Mouse (Mus musculus) olfactory bulb, adult 2 months (tissue): ENCODE results near the gene Vwa7. TPM values are rescaled to one million over a fixed set of nuclear protein-coding genes. Genes with fewer than 3 reads are reported as not detected.
"Not testable (repeated sequence)": the region's sequence is repeated elsewhere in the genome, so short reads cannot be mapped to it uniquely, and the experiment has no call there.

Source experiments
- H3K27ac ChIP-seq: fragments of 200-500 bp; 2 replicates; pipeline ENCODE4 v1.5.1; 2012; ENCODE audit warnings: low read depth, low read length; ENCODE audit not compliant: insufficient read depth
- H3K4me1 ChIP-seq: fragments of 200-500 bp; 2 replicates; pipeline ENCODE4 v1.6.1; 2012; ENCODE audit warnings: low read length; ENCODE audit not compliant: control insufficient read depth, insufficient read depth
- H3K4me3 ChIP-seq: fragments of 200-500 bp; 2 replicates; pipeline ENCODE4 v1.5.1; 2012; ENCODE audit warnings: mild to moderate bottlenecking, low read depth, low read length, moderate library complexity; ENCODE audit not compliant: insufficient read depth
- CTCF ChIP-seq: fragments of 200-500 bp; IDR thresholded peaks from 2 replicates; pipeline ENCODE4 v1.5.1; 2012; ENCODE audit warnings: low read depth, mild to moderate bottlenecking, low read length, moderate library complexity; ENCODE audit not compliant: insufficient read depth
- POLR2A ChIP-seq: fragments of 200-500 bp; IDR thresholded peaks from 2 replicates; pipeline ENCODE4 v1.6.1; 2012; ENCODE audit warnings: mild to moderate bottlenecking, low read depth, low read length, moderate library complexity; ENCODE audit not compliant: insufficient read depth
- WGBS: fragments of 180-500 bp; shearing (Covaris S2); methylation state at CpG from one replicate; pipeline ENCODE4 v1.1.7; 2018; 5-methylcytosine and 5-hydroxymethylcytosine counted together
- polyA plus RNA-seq: library from polyadenylated mRNA; stranded (reverse); fragments of >200 nt; gene quantifications from 2 replicates; pipeline ENCODE4 v1.2.4, GENCODE M21; 2012; ENCODE audit warnings: low replicate concordance; ENCODE audit not compliant: missing spikeins, insufficient read depth, insufficient read length

The Vwa7 gene
- polyA plus RNA-seq, 1 experiment: not detected

DNA sequence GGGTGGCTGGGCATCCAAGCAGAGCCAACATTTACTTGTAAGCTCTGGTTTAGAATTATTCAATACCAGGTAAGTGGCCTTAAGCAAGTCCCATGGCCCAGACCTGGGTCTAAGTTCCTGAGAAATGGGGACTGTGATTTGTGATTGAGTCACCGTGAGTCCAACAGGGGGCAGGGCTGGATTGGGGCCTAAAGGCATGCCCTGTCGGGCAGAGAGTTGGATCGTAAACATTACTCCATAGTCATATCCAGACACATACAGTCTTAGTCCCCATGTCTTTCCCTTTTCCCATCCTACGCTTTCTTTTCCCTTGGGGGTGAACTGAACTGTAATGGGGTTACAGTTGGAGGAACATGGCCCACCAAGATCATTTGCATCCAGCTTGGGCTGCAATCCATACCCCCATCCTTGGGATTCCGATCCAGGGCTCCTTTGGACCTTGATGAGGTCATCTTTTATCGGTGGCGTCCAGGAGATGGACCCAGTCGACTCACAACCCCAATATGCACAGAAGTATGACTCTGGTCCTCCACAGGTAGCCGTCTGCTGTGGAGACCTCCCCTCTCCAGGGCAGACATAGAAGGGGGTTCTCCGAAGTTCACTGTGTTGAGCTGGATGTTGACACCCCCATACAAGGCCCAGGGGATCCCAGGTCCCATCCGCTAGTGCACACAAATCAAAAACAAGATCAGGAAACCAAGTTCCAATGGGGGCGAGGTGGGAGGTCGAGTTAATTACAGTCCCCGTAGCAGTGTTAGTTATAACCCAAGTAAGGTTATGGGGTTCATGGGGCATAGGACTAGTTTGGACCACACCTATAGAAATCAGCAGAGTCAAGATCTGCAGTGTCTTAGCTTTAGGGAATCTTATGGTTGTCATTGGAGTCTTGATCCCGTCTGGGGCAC, 17.6 kb upstream of the Vwa7 start:
- no peak overlapping the region for H3K27ac ChIP-seq
- H3K4me3 ChIP-seq: no peak overlapping the region
- TF ChIP-seq CTCF (no peak), POLR2A (no peak)
- peaks cover 10% of the 10 kb centered on the region for H3K4me1 ChIP-seq
- WGBS: 91% methylated on average over 15 of the region's 15 CpGs

DNA sequence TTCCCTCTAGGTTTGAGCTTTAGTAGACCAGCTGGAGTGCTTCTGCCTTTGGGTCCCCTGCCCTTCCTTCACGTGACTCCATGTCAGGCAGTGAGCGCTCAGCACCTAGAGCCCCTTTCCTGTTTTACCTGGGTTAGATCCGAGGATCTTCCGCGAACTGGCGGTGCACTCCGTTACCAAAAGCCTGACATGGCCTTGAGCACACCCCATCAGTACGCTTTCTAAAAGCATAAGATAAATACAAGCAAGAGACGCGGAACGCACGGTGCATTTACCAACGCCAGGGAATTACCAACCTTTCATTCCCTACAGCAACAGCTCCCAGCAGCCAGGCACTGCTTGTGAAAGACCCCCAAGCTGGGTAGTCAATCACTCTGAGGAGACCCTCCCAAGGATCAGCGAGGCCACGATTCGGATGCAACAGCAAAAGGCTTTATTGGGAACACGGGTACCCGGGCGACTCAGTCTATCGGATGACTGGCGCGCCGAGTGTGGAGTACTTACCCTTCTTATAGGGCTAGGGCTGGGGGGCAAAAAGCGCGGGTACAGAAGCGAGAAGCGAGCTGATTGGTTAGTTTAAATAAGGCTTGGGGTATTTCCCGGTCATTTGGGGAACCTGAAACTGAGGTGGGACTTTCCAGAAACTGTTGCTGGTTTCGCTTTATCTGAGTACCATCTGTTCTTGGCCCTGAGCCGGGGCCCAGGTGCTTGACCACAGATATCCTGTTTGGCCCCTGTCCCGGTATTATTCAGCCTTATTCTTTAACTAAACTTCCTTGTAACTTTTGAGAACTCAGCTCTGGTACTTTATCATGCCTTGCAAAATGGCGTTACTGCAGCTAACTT, 16.3 kb upstream of the Vwa7 start:
- Histone ChIP-seq H3K4me3 (peak overlapping the region; percentile 84), H3K4me1 (peaks cover 10% of the 10 kb centered on the region)
- 18% methylated on average over 30 of the region's 32 CpGs for WGBS
- not testable (repeated sequence) for H3K27ac ChIP-seq

DNA sequence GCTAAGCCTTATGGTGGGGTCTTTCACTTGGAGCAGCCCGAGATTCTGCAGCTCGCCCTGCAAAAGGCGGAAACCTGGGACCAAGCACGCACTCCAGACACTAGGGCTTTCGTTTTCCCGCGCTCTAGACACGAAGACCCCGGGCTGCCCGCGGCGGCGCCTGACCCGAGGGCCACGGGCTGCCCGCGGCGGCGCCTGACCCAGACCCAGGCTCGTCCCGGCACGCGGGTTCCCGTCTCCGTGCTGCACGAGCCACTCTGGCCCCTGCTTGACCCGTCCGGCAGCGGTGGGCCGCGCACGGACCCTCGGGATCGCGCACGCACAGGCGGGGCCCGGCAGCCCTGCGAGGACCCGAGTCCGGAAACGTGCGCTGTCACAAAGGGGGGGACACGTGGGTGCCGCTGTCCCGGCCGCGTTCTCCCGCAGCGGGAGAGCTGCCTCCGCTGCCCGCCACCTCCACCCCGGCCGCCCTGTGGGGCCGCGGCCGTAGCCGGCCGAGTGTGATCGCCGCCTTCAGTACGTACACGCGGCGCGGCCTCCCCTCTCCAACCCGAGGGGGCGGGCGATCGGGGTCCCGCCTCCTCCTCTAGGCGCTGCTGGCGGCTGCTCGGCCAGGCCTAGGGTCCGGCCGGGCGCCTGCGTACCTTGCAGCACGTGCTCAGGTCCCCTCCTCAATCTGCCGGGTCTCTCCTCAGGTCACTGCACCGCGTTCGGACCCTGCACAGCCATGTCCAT, 15.5 kb upstream of the Vwa7 start, which contains the start of gene Vars:
Gene Vars (plus strand): TSS at position 271 of the 735 bp plus-strand sequence.
- Histone ChIP-seq H3K4me1 (peaks cover 10% of the 10 kb centered on the region), H3K4me3 (peak within 1 kb of the TSS; percentile 84), H3K27ac (peak within 1 kb of the TSS; percentile 59)
- WGBS: under 1% methylated on average over 83 of the region's 83 CpGs
- TF ChIP-seq POLR2A (peak; percentile 54), CTCF (no peak)

DNA sequence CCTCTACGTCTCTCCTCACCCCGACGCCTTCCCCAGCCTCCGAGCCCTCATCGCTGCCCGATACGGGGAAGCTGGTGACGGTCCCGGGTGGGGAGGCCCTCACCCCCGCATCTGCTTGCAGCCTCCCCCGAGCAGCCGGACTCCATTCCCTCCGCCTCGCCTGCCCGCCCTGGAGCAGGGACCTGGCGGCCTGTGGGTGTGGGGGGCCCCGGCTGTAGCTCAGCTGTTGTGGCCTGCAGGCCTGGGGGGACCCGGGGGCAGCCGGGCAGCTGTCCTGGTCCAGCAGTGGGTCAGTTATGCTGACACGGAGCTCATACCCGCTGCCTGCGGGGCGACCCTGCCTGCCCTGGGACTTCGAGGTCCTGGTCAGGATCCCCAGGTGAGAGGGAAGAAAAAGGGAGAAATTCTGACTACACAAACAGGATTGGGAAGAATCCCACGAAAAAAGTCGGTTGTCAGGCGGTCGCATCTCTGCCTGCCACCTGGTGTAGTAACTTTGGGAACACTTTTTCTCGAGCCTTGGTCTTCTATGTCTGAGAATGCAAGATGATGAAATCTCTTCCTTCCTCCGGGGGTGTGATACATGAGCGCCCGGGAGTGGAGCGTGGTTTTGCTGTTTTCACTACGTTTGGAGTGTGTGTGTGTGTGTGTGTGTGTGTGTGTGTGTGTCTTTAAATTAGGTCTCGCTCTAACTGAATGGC, 14.8 kb upstream of the Vwa7 start:
- under 1% methylated on average over 35 of the region's 35 CpGs for WGBS
- H3K4me1 ChIP-seq: peaks cover 10% of the 10 kb centered on the region
- peak overlapping the region; percentile 84 for H3K4me3 ChIP-seq
- H3K27ac ChIP-seq: no peak overlapping the region; the same call in 1 of the 2 replicates
- no peak for TF ChIP-seq CTCF
- TF ChIP-seq POLR2A: no peak

DNA sequence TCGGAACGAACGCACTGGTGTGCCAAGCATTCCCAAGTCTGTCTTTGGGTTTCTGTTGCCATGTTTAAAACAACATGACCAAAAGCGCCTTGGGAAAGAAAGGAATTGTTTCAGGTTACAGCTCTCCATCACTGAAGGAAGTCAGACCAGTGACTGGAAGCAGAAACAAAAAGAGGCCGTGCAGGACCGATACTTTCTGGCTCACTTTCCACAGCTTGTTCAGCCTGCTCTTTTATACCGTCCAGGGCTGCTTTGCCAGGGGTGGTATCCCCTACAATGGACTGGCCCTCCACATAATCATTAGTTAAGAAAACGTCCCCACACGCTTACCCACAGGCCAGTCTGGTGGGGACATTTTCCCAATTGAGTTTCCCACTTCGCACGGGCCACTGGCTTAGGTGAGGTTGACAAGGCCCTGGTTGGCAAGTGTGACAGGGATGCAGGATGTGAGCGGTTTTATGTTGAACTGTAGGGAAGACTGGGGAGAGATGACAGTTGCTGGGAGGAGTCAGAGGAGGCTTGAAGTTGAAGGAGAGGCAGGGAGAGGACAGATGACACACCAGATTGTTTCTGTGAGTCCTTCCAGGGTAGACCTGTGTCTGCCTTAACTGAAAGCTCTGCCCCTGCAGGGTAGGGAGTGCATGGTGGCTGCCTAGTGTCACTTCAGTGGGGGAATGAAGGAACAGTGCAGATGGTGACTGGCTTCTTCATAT, 14.1 kb upstream of the Vwa7 start:
- peak overlapping the region; percentile 84 for H3K4me3 ChIP-seq
- peaks cover 10% of the 10 kb centered on the region for H3K4me1 ChIP-seq
- WGBS: 6% methylated on average over 12 of the region's 12 CpGs
- TF ChIP-seq CTCF (no peak), POLR2A (no peak)
- no peak overlapping the region for H3K27ac ChIP-seq

DNA sequence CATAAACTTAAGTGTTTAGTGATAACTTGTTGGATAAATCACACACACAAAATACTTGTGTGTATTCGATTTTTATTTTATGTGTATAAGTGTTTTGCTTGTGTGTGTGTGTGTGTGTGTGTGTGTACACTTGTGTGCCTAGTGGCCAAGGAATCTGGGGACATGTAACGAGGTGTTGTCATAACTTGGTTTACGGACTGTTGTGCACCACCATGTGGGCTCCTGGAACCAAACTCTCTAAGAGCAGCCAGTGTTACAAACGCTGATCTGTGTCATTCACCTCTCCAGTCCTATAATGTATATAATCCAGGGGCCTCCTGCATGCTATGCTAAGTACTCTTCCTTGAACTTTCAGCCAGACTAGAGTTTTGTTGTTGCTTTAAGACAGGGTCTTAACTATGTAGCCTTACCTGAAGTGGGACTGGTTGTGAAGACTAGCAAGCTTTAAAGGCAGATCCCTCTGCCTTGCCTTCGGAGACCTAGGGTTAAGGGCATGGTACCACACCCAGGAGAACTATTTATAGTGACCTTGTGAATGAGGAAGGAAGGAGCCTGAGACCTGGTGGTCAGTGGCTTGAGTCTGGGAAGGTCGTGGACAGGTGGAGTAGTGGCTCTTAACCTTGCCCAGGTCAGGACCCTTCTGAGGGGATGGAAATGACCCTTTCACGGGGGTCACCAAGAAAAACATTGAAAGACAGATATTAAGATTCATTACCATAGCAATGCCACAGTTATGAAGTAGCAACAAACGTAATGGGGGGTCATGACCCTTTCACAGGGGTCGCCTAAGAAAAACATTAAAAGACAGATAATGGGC, 13.1 kb upstream of the Vwa7 start:
- H3K4me1 ChIP-seq: peaks cover 10% of the 10 kb centered on the region
- TF ChIP-seq POLR2A (no peak), CTCF (no peak)
- no peak overlapping the region for H3K27ac ChIP-seq
- H3K4me3 ChIP-seq: no peak overlapping the region
- WGBS: 73% methylated on average over 9 of the region's 9 CpGs

DNA sequence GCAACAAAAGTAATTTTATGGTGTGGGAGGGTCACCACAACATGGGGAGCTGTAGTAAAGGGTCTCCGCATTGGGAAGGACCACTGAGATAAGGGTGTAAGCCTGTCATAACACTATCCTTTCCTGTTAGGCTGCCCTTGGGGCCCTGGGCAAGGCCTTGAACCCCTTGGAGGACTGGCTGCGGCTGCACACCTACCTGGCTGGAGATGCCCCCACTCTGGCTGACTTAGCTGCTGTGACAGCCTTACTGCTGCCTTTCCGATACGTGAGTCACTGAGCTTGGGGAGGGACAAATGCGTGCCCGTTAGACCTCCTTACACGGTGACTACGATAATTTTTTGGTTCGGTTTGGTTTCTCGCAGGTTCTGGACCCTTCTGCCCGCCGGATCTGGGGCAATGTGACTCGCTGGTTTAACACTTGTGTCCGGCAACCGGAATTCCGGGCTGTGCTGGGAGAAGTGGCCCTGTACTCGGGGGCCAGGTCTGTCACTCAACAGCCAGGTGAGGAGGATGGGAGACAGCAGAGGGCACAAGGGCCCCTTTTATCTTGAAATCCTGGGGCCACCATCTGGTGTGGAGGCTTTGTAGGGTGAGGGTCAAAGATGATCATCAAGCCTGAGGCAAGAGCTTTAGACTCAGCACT, 12.2 kb upstream of the Vwa7 start:
- H3K4me1 ChIP-seq: peaks cover 10% of the 10 kb centered on the region
- TF ChIP-seq CTCF: no peak
- 0 out of 2 replicates have a peak, but pooled peaks have one; percentile 9 for TF ChIP-seq POLR2A
- no peak overlapping the region for H3K27ac ChIP-seq
- H3K4me3 ChIP-seq: no peak overlapping the region
- WGBS: 94% methylated on average over 17 of the region's 17 CpGs
